Mouse (Mus musculus) ovary, postnatal 10 days (tissue): ENCODE results near the gene Zfp641.

Experiments
- DNase-seq: peaks from one replicate; pipeline ENCODE4 v3.0.0; 2022; ENCODE audit warnings: low spot score

Gene Zfp641

DNA sequence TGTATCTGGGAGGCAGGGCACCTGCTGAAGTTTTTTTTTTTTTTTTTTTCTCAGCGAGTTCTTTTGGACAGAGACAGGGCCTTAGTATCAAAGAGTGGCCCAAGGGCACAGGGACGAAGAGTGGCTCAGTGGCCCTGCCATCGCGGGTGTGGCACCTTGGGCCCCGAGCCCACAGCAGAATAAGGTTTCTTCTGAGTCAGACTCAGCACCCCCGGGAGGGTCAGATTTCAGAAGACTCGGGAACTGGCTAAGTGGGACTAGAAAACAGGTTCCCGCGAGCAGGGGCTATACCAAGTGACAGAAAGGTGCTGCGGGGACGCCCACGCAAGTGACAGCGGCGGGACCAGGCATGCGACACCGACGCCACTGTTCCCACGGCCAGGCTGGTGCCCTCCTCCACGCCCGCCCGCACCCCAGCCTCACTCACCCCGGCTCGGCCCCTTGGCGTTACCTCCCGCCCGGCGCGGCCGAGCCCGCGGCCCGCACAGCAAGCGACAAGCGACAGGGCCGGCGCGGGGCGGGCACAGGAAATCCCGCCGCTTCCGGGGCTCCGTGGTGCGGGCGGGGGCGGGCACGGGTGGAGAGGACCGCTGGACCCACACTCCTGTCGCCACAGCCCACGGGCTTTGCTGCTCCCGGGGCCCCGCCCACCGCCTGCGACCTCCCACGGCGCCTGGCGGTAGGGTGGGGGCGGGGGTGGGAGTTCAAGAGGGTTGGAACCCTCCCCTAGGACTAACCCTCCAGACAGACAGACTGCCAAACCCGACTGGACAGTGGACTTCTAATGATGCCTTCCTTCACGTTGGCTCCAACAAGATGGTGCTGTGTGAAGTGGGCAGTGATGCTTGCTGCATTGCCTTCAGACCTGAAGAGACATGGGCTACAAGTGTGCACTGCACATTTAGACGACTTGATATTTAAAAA, at the start of gene Zfp641:
Gene Zfp641, minus strand, starts transcription at position 534 of the 924 bp plus-strand sequence.
- DNase-seq: no peak

DNA sequence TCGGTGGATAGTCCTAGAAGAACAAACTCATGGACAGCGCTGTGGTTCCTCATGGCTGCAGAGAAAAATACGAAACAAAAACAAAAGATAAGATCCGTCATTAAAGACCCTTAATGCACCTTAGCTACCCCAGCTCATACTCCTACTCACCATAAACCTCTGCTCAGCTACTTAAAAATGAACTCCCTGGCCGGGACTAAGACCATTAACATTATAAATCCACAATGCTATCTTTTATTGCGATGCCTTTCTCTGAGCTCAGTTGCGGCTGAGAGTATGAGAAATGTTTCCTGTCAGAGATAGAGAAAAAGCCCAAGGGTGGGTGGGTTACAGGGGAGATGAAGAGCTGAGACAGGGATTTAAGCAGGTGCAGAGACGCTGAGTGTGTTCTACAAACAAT, 44.9 kb upstream of the Zfp641 start, which contains the start of gene Olfr284:
Gene Olfr284, minus strand, starts transcription at position 101 of the 400 bp plus-strand sequence.
- DNase-seq: no peak

GRCm38 (mm10) chr15:98317177-98317724, 21.3 kb upstream of the Zfp641 start, which contains the start of gene Olfr285:
Olfr285 (minus strand) TSS chr15:98317353.
- no peak for DNase-seq

DNA sequence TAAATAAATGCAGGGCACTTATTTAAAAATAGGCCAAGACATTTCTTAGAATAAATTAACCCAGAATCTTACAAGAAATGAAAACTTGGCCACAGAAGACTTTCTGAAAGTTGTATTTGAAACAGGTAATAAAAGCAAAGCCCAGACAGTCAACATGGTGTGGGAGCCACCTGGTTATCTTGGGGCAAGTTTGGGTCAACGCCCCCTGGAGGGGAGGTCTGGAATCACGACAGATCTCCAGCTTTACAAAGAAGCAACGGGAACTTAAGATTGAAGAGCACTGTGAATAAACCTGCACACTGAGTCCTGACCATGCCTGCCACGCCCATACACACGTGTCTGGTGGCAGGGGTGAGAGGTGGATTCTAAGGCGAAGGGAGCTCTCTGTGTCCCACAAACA, 19.7 kb upstream of the Zfp641 start:
- no peak for DNase-seq

GRCm38 (mm10) chr15:98293651-98294050, 2.3 kb downstream of the Zfp641 start:
- DNase-seq: no peak

DNA sequence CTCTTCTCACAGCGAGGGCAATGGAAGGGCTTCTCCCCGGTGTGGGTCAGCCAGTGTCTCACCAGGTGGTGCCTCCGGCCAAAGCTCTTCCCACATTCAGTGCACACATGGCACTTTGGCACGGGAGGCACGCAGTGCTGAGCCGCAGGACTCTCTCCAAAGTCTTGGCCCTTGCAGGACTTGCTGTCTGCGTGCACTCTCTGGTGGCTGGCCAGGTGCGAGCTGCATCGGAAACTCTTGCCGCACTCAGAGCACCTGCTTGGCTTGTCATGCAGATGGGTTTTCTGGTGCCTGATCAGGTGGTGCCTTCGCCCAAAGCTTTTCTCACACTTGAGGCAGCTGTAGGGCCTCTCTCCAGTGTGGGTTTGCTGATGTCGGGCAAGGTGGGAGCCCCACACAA, 7.4 kb downstream of the Zfp641 start:
- DNase-seq: no peak

DNA sequence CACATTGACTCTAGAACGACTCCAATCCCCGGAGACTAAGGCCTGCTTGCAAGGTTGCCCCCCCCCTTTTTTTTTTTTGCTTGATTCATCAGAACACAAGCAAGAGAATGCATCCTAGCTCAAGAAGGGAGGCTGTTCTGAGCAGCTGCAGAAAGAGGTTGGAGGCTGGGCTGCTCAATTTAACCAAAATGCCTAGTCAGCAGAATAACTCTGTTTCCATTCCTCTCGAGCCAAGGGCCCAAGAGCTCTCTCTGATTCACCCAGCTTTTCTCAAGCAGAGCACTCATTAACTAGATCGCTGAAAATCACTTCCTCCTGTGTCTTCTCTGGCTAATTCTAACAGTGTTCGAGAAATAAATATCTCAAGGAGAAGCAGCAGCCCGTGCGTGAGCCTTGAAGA, 9.5 kb downstream of the Zfp641 start:
- no peak for DNase-seq

DNA sequence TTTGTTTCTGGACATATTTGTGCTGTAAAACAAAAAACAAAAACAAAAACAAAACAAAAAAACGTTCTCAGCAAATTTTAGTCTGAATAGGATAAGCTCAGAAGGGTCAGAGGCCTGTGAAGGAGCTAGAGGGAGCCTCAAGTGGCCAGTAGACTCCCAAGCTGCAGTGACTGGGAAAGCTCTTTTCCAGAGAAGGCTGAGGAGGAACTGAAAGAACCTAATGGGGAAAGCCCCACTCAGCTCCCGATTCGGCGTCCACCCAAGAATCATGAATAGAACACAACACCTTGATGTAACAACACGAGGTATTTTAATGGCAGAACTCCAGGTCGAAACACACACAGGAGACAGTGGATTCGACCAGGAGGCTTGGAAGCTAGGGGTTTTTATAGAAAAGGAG, 38.2 kb downstream of the Zfp641 start:
- no peak for DNase-seq

- no peak for DNase-seq
Measured at GRCm38 (mm10) chr15:98257193-98257592, 38.8 kb downstream of the Zfp641 start, which contains the start of gene H1fnt. H1fnt (minus strand) TSS chr15:98257293.

DNA sequence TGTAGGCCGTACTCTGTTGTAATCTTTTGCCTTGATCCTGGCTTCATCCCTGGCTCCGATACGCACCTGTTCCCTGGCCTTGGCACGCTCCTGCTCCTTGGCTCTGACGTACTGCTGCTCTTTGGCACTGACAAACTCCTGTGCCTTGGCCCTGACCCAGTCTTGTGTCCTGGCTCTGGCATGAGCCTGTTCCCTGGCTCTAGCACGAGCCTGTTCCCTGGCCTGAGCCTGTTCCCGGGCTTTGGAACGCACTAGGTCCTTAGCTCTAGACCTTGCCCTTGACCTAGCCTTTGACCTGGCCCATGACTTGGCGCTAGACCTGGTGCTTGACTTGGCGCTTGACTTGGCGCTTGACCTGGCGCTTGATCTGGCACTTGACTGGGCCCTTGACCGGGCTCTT, 39.7 kb downstream of the Zfp641 start:
- no peak for DNase-seq
